Mouse (Mus musculus): ENCODE data around the gene Rilp.

DNA sequence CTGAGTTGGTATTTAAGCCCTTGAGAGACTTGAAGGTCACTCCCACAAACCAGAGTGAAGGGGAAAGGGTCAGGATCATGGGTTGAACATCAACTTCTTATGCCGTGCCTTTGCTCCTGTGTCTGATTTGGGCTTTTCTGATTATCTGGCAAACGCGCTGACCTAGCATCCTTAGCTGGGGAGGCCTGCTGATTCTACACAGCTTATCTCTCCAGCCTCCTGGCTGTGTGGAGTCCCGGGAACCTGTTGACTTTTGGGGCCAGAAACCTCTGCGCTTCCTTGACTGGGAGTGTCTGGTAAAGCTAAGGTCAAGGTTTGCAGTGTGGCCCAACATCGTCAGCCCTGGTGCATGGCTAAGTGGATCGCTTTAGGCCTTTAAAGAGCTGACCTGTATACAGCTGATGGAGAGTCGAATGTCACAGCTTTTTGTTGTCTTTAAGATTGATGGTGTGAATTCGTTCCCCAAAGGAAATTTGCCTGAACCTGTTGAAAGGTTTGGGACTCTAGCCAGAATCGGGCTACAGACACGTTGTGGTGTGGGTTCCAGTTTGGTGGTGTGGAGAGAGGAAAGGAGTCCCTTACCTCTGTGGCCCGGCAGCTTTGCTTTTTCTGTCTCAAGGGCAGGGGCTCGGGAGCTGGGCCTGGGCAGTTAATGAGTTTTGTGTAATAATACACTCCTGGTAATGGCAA, 25.4 kb downstream of the Rilp start:
- TF ChIP-seq CTCF (IDR thresholded peaks at IDR 0.05; ENCODE audit: insufficient read depth, low read depth, low read length), result no peak
- TF ChIP-seq POLR2A (IDR thresholded peaks at IDR 0.05; ENCODE audit: insufficient read depth, low read depth, low read length), result no peak
